Mouse (Mus musculus) CH12.LX (cell line): ENCODE results near the gene 1700013G24Rik.

ENCODE experiments used
- CHD1 ChIP-seq: IDR thresholded peaks from 2 replicates; pipeline ENCODE4 v1.6.1; 2012; ENCODE audit warnings: low read depth, low read length, improper control_type of control experiment, inconsistent platforms
- CTCF ChIP-seq, 2 experiments: IDR thresholded peaks in 1 of 2; conservative IDR thresholded peaks in 1 of 2; 2 replicates each; pipeline ENCODE4 v1.5.1; 2011 to 2012; ENCODE audit warnings: low read depth in 2 of 2, low read length in 2 of 2, improper control_type of control experiment in 1 of 2, inconsistent platforms in 1 of 2, mild to moderate bottlenecking in 1 of 2, moderate library complexity in 1 of 2
- E2F4 ChIP-seq: IDR thresholded peaks from 2 replicates; pipeline ENCODE4 v1.6.1; 2011; ENCODE audit warnings: low read depth, low read length, improper control_type of control experiment; ENCODE audit not compliant: insufficient replicate concordance
- EP300 ChIP-seq: IDR thresholded peaks from 2 replicates; pipeline ENCODE4 v1.6.1; 2011; ENCODE audit warnings: low read length, improper control_type of control experiment
- MAFK ChIP-seq: IDR thresholded peaks from 2 replicates; pipeline ENCODE4 v1.6.1; 2011; ENCODE audit warnings: low read length, improper control_type of control experiment; ENCODE audit not compliant: insufficient replicate concordance
- MAX ChIP-seq: IDR thresholded peaks from 2 replicates; pipeline ENCODE4 v1.6.1; 2011; ENCODE audit warnings: low read length, improper control_type of control experiment
- MAZ ChIP-seq: IDR thresholded peaks from 2 replicates; pipeline ENCODE4 v1.6.1; 2012; ENCODE audit warnings: low read depth, mild to moderate bottlenecking, inconsistent platforms, low read length, improper control_type of control experiment, moderate library complexity
- POLR2A ChIP-seq: IDR thresholded peaks from 2 replicates; pipeline ENCODE4 v1.6.1; 2011; ENCODE audit warnings: low read depth, mild to moderate bottlenecking, improper control_type of control experiment, low read length
- POLR2AphosphoS2 ChIP-seq: IDR thresholded peaks from 2 replicates; pipeline ENCODE4 v1.6.1; 2011; ENCODE audit warnings: low read depth, low read length, improper control_type of control experiment
- RAD21 ChIP-seq: IDR thresholded peaks from 2 replicates; pipeline ENCODE4 v1.6.1; 2011; ENCODE audit warnings: low read depth, mild to moderate bottlenecking, low read length, improper control_type of control experiment, moderate library complexity
- TCF12 ChIP-seq: IDR thresholded peaks from 2 replicates; pipeline ENCODE4 v1.6.1; 2014; ENCODE audit warnings: low read depth, mild to moderate bottlenecking, inconsistent platforms, low read length, improper control_type of control experiment
- USF1 ChIP-seq: IDR thresholded peaks from 2 replicates; pipeline ENCODE4 v1.6.1; 2014; ENCODE audit warnings: low read depth, mild to moderate bottlenecking, inconsistent platforms, low read length, improper control_type of control experiment
- ZMIZ1 ChIP-seq: IDR thresholded peaks from 2 replicates; pipeline ENCODE4 v1.6.1; 2012; ENCODE audit warnings: low read depth, mild to moderate bottlenecking, inconsistent platforms, low read length, improper control_type of control experiment
- ZNF384 ChIP-seq: IDR thresholded peaks from 2 replicates; pipeline ENCODE4 v1.6.1; 2012; ENCODE audit warnings: low read depth, low read length, improper control_type of control experiment, inconsistent platforms

GRCm38 (mm10) chr4:137471326-137471725 is 18.2 kb downstream of the 1700013G24Rik start:
- no peak for TF ChIP-seq USF1
- no peak for TF ChIP-seq POLR2A
- TF ChIP-seq E2F4 = no peak
- TF ChIP-seq CTCF (conservative IDR thresholded peaks at IDR 0.05 in 1 of 2, IDR thresholded peaks at IDR 0.05 in 1 of 2; ENCODE audit: low read depth in 2 of 2, low read length in 2 of 2) = no peak
- no peak for TF ChIP-seq ZMIZ1
- no peak for TF ChIP-seq MAZ
- TF ChIP-seq MAFK = no peak
- no peak for TF ChIP-seq TCF12
- TF ChIP-seq ZNF384 = no peak
- no peak for TF ChIP-seq RAD21
- TF ChIP-seq MAX = no peak
- TF ChIP-seq POLR2AphosphoS2 = no peak
- TF ChIP-seq CHD1 = no peak
- TF ChIP-seq EP300 = no peak
